Mouse (Mus musculus): ENCODE data around the gene Pcdh15.

GRCm38 (mm10) chr10:74555326-74555725 lies 1456.2 kb downstream of the Pcdh15 start:
- TF ChIP-seq POLR2A (IDR thresholded peaks at IDR 0.05; ENCODE audit: insufficient read length, low read depth) (no peak), E2F4 (IDR thresholded peaks at IDR 0.05; ENCODE audit: insufficient read depth) (no peak), POLR2AphosphoS2 (IDR thresholded peaks at IDR 0.05; ENCODE audit: insufficient read length, low read depth) (no peak), MYOG (IDR thresholded peaks at IDR 0.05; ENCODE audit: control insufficient read depth in 1 of 3, insufficient read depth in 1 of 3, insufficient read length in 2 of 3, low read depth in 2 of 3) (no peak), TCF12 (IDR thresholded peaks at IDR 0.05; ENCODE audit: insufficient read depth, poor library complexity, severe bottlenecking) (no peak), USF1 (IDR thresholded peaks at IDR 0.05; ENCODE audit: low read depth) (no peak), REST (IDR thresholded peaks at IDR 0.05; ENCODE audit: insufficient read depth, insufficient read length) (no peak), MAX (IDR thresholded peaks at IDR 0.05; ENCODE audit: low read depth) (no peak), MYOD1 (IDR thresholded peaks at IDR 0.05; ENCODE audit: control insufficient read depth in 1 of 3, insufficient read length in 2 of 3, low read depth in 2 of 3) (no peak), CEBPB (IDR thresholded peaks at IDR 0.05; ENCODE audit: insufficient read depth, poor library complexity, severe bottlenecking) (no peak), TCF3 (IDR thresholded peaks at IDR 0.05; ENCODE audit: insufficient read length, low read depth) (no peak)
